Mouse (Mus musculus): ENCODE data around the gene Prkcsh. TPM values are rescaled to one million over a fixed set of nuclear protein-coding genes. Genes with fewer than 3 reads are reported as not detected.
A peak's percentile ranks its signal among the peaks of the same experiment; 100 is the strongest.

Gene Prkcsh
- total and polyA plus RNA-seq, 2 experiments from 2014 or later: 69.7 to 84.9 TPM

GRCm38 (mm10) chr9:22047329-22047728, 44.7 kb downstream of the Prkcsh start:
- Histone ChIP-seq H3K4me3 (ENCODE audit: low read length) (0 out of 2 replicates have a peak overlapping the region, but pooled peaks have one; percentile 3), H3K4me2 (ENCODE audit: low read depth, low read length) (peak overlapping the region; percentile 72), H3K9ac (replicated peaks; ENCODE audit: low read length) (no peak overlapping the region), H3K27me3 (ENCODE audit: insufficient read depth, low read length) (no peaks in the 10 kb centered on the region), H3K36me3 (ENCODE audit: insufficient read depth, low read length) (no peaks in the 10 kb centered on the region), H3K4me1 (ENCODE audit: insufficient read depth, low read length) (0 out of 2 replicates have a peak, but pooled peaks cover 18% of the 10 kb centered on the region), H3K27ac (no peak overlapping the region), H3K9me3 (ENCODE audit: low read length) (no peaks in the 10 kb centered on the region)
- TF ChIP-seq CTCF (IDR thresholded peaks at IDR 0.05; ENCODE audit: low read depth): no peak
- WGBS: 50% methylated on average over 9 of the region's 9 CpGs
- no peak for DNase-seq (ENCODE audit: low spot score)
- ATAC-seq: no peak

- Histone ChIP-seq H3K36me3 (ENCODE audit: insufficient read depth, low read length) (no peaks in the 10 kb centered on the region), H3K27me3 (ENCODE audit: insufficient read depth, low read length) (no peaks in the 10 kb centered on the region), H3K4me2 (ENCODE audit: low read depth, low read length) (peak overlapping the region; percentile 72), H3K9ac (replicated peaks; ENCODE audit: low read length) (peak overlapping the region; percentile 86), H3K27ac (peak overlapping the region; percentile 96), H3K4me1 (ENCODE audit: insufficient read depth, low read length) (peaks cover 18% of the 10 kb centered on the region; the same call in 1 of the 2 replicates), H3K9me3 (ENCODE audit: low read length) (no peaks in the 10 kb centered on the region), H3K4me3 (ENCODE audit: low read length) (peak overlapping the region; percentile 92)
- DNase-seq (ENCODE audit: low spot score): peak; percentile 53
- ATAC-seq: 0 out of 2 replicates have a peak, but pooled peaks have one; percentile 3
- TF ChIP-seq CTCF (IDR thresholded peaks at IDR 0.05; ENCODE audit: low read depth): no peak
- 37% methylated on average over 11 of the region's 11 CpGs for WGBS
Observed at GRCm38 (mm10) chr9:22049315-22049714, 46.7 kb downstream of the Prkcsh start.

DNA sequence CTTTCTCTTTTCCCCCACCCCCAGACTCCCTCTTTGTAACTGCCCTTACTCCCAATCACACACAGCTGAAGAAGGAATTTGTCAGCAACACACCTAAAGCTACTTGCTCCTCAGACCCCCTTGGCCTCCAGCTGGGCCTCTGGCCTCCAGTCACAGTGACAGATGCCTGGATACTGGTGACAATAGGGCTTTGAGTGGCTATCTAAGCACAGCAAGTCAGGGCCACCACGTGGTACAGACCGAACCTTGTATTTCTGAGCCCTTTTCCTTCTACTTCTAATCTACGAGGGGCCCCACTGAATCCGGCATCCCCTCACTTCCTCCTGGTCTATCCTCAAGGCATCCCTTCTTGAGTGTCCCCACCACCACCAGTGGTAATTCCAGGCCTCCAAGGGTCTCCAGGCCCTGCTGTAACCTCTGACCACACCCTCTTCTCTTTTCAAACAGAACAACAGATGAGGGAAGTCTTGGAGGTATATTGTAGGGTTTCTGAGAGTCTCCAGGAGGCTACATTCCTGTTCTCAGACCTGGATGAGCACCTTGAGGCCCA, 47.2 kb downstream of the Prkcsh start:
- DNase-seq (ENCODE audit: low spot score) (peak; percentile 58), ATAC-seq (peak; percentile 7; the same call in 1 of the 2 replicates)
- H3K4me3 ChIP-seq (ENCODE audit: low read length): peak overlapping the region; percentile 92
- H3K27ac ChIP-seq: peak overlapping the region; percentile 96
- H3K27me3 ChIP-seq (ENCODE audit: insufficient read depth, low read length): no peaks in the 10 kb centered on the region
- H3K4me2 ChIP-seq (ENCODE audit: low read depth, low read length): peak overlapping the region; percentile 72
- peaks cover 23% of the 10 kb centered on the region; the same call in 1 of the 2 replicates for H3K4me1 ChIP-seq (ENCODE audit: insufficient read depth, low read length)
- no peaks in the 10 kb centered on the region for H3K9me3 ChIP-seq (ENCODE audit: low read length)
- no peaks in the 10 kb centered on the region for H3K36me3 ChIP-seq (ENCODE audit: insufficient read depth, low read length)
- H3K9ac ChIP-seq (replicated peaks; ENCODE audit: low read length): peak overlapping the region; percentile 86
- WGBS: 11% methylated on average over 4 of the region's 4 CpGs
- TF ChIP-seq CTCF (IDR thresholded peaks at IDR 0.05; ENCODE audit: low read depth): no peak

- WGBS: under 1% methylated on average over 27 of the region's 43 CpGs
- Histone ChIP-seq H3K4me3 (ENCODE audit: low read length) (peak overlapping the region; percentile 92), H3K36me3 (ENCODE audit: insufficient read depth, low read length) (no peaks in the 10 kb centered on the region), H3K4me1 (ENCODE audit: insufficient read depth, low read length) (peaks cover 23% of the 10 kb centered on the region; the same call in 1 of the 2 replicates), H3K27me3 (ENCODE audit: insufficient read depth, low read length) (no peaks in the 10 kb centered on the region), H3K9me3 (ENCODE audit: low read length) (no peaks in the 10 kb centered on the region), H3K27ac (peak overlapping the region; percentile 96), H3K9ac (replicated peaks; ENCODE audit: low read length) (peak overlapping the region; percentile 86), H3K4me2 (ENCODE audit: low read depth, low read length) (peak overlapping the region; percentile 72)
- ATAC-seq (peak; percentile 11; the same call in 1 of the 2 replicates), DNase-seq (ENCODE audit: low spot score) (peak; percentile 73)
- TF ChIP-seq CTCF (IDR thresholded peaks at IDR 0.05; ENCODE audit: low read depth): no peak
Observed at GRCm38 (mm10) chr9:22050351-22050889, 47.8 kb downstream of the Prkcsh start.

DNA sequence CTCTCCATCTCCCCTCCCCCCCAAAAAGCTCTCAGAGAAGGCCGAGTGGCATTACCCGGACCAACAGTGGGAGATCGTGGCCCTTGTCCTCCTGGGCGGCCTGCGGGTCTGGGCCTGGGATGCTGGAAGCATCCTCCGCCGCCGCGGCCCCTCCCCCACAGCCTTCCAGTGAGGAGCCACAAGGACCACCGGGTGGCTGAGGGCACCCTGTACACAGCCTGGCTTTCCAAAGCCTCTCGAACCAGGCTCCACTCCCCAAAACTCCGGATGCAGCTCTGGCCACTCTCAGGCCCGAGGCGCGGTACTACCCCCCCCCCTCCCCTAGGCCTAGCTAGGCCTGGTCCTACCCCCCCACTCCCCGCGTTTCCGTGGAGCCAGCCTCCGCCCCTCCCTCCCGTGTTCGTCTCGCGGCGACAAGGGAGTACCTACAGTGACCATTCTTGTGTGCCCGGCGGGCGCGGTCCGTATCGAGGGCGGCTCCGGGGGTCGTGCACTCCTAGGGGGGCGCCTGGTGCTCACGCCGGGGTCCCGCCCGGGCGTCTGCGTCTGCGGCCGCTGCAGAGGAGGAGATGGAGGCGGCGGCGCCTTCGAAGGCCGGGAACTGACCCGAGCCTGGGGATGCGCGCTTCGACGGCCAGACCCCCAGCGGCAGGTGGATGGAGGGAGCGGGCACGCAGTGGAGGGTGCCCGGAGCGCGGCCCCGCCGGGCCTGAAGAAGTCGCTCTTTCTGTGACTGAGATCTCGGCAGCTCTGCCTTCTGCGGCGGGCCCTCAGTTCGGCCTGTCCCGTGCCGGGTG, 48.8 kb downstream of the Prkcsh start:
- no peaks in the 10 kb centered on the region for H3K36me3 ChIP-seq (ENCODE audit: insufficient read depth, low read length)
- H3K27ac ChIP-seq: peak overlapping the region; percentile 96
- ATAC-seq (peak; percentile 33), DNase-seq (ENCODE audit: low spot score) (peak; percentile 58)
- peak overlapping the region; percentile 92 for H3K4me3 ChIP-seq (ENCODE audit: low read length)
- H3K4me1 ChIP-seq (ENCODE audit: insufficient read depth, low read length): peaks cover 23% of the 10 kb centered on the region; the same call in 1 of the 2 replicates
- H3K9ac ChIP-seq (replicated peaks; ENCODE audit: low read length): peak overlapping the region; percentile 86
- no peak for TF ChIP-seq CTCF (IDR thresholded peaks at IDR 0.05; ENCODE audit: low read depth)
- H3K9me3 ChIP-seq (ENCODE audit: low read length): no peaks in the 10 kb centered on the region
- under 1% methylated on average over 53 of the region's 67 CpGs for WGBS
- no peaks in the 10 kb centered on the region for H3K27me3 ChIP-seq (ENCODE audit: insufficient read depth, low read length)
- H3K4me2 ChIP-seq (ENCODE audit: low read depth, low read length): peak overlapping the region; percentile 72

DNA sequence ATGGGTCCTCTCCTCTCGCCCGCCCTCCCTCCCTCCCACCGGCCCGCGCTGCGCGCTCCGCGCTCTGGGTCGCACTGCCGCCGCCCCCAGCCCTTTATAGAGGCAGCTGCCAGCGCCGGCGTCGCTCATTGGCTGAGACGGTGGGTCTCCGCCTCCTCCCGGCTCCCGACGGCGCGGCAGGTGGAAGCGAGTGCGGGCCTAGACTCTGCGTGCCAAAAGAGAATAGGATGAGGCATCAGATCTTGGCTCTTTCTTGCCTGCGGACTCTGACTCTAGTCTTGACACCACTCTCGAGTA, 49.3 kb downstream of the Prkcsh start, which contains the start of gene Elavl3:
Gene Elavl3 (minus strand): TSS at position 66 of the 297 bp plus-strand sequence.
- Histone ChIP-seq H3K36me3 (ENCODE audit: insufficient read depth, low read length) (no peaks in the 10 kb centered on the region; the same call in 1 of the 2 replicates), H3K27ac (peak within 1 kb of the TSS; percentile 96), H3K4me2 (ENCODE audit: low read depth, low read length) (peak within 1 kb of the TSS; percentile 72), H3K4me3 (ENCODE audit: low read length) (peak within 1 kb of the TSS; percentile 92), H3K4me1 (ENCODE audit: insufficient read depth, low read length) (peaks cover 23% of the 10 kb centered on the region; the same call in 1 of the 2 replicates), H3K27me3 (ENCODE audit: insufficient read depth, low read length) (no peaks in the 10 kb centered on the region), H3K9me3 (ENCODE audit: low read length) (no peaks in the 10 kb centered on the region), H3K9ac (replicated peaks; ENCODE audit: low read length) (peak within 1 kb of the TSS; percentile 86)
- DNase-seq (ENCODE audit: low spot score): peak; percentile 94
- no peak; the same call in 1 of the 2 replicates for TF ChIP-seq CTCF (IDR thresholded peaks at IDR 0.05; ENCODE audit: low read depth)
- under 1% methylated on average over 21 of the region's 28 CpGs for WGBS
- peak; percentile 73 for ATAC-seq

Measured in hindbrain, postnatal 0 days (tissue).